Mouse (Mus musculus): ENCODE results near the gene Ttc7.

- TF ChIP-seq CTCF (IDR thresholded peaks at IDR 0.05; ENCODE audit: low read depth), result no peak
- no peak for TF ChIP-seq EP300 (IDR thresholded peaks at IDR 0.05; ENCODE audit: low read depth)
Measured at GRCm38 (mm10) chr17:87352106-87352897, 69.6 kb downstream of the Ttc7 start.

Data from heart, postnatal 0 days (tissue).